Mouse (Mus musculus) gastrocnemius, adult 18-20 months (tissue): ENCODE results near the gene Cd4. TPM values are rescaled to one million over a fixed set of nuclear protein-coding genes. Genes with fewer than 3 reads are reported as not detected.

Source experiments
- DNase-seq: peaks from one replicate; pipeline ENCODE4 v3.0.0; 2021; ENCODE audit warnings: low spot score
- total RNA-seq, 2 experiments: library from RNA; stranded (reverse); gene quantifications; 2 replicates each; pipeline ENCODE4 v1.2.3; 2021

Cd4 gene
- total RNA-seq, 2 experiments from 2014 or later, result 0.38 to 0.41 TPM

- no peak for DNase-seq
These were observed 2.1 kb downstream of the Cd4 start for GRCm38 (mm10) chr6:124885956-124886381.

GRCm38 (mm10) chr6:124884714-124885500, 3.1 kb downstream of the Cd4 start:
- DNase-seq, result no peak

- DNase-seq, result no peak
These were observed 4.7 kb downstream of the Cd4 start for GRCm38 (mm10) chr6:124883351-124883750.

- DNase-seq, result no peak
These were observed 6.2 kb downstream of the Cd4 start for GRCm38 (mm10) chr6:124881821-124882220.

- no peak for DNase-seq
These were observed 8.6 kb downstream of the Cd4 start for GRCm38 (mm10) chr6:124879390-124879789.

GRCm38 (mm10) chr6:124874348-124874747, 13.7 kb downstream of the Cd4 start:
- no peak for DNase-seq

GRCm38 (mm10) chr6:124866560-124866959, 21.5 kb downstream of the Cd4 start:
- DNase-seq, result no peak

GRCm38 (mm10) chr6:124865766-124866362, 22.2 kb downstream of the Cd4 start:
- no peak for DNase-seq

- DNase-seq, result no peak
These were observed 24.2 kb downstream of the Cd4 start, which contains the start of gene Gpr162 for GRCm38 (mm10) chr6:124863658-124864298. Gpr162 (minus strand) TSS chr6:124863983.

GRCm38 (mm10) chr6:124863125-124863657, 24.8 kb downstream of the Cd4 start:
- no peak for DNase-seq

GRCm38 (mm10) chr6:124862406-124863124, 25.5 kb downstream of the Cd4 start:
- DNase-seq, result no peak

- no peak for DNase-seq
These were observed 26.2 kb downstream of the Cd4 start for GRCm38 (mm10) chr6:124861802-124862201.

- no peak for DNase-seq
These were observed 26.8 kb downstream of the Cd4 start for GRCm38 (mm10) chr6:124861266-124861665.

GRCm38 (mm10) chr6:124860511-124860910, 27.5 kb downstream of the Cd4 start:
- DNase-seq, result no peak

GRCm38 (mm10) chr6:124859725-124860124, 28.3 kb downstream of the Cd4 start:
- DNase-seq, result peak; percentile 87

- DNase-seq, result no peak
These were observed 29.3 kb downstream of the Cd4 start for GRCm38 (mm10) chr6:124858561-124859318.

- DNase-seq, result no peak
These were observed 30.0 kb downstream of the Cd4 start for GRCm38 (mm10) chr6:124857840-124858530.

GRCm38 (mm10) chr6:124856916-124857839, 30.8 kb downstream of the Cd4 start, which contains the start of gene P3h3:
P3h3 (minus strand) TSS chr6:124857752.
- peak; percentile 77 for DNase-seq

- DNase-seq, result no peak
These were observed 31.7 kb downstream of the Cd4 start for GRCm38 (mm10) chr6:124856321-124856720.
